Mouse (Mus musculus) embryonic facial prominence, embryonic 10.5 days (tissue): ENCODE measurements around the gene Chit1. TPM values are rescaled to one million over a fixed set of nuclear protein-coding genes. Genes with fewer than 3 reads are reported as not detected.

ENCODE experiments used
- DNase-seq: peaks from one replicate; pipeline ENCODE4 v3.0.0-alpha.2; 2017; ENCODE audit warnings: low spot score
- H3K27ac ChIP-seq: fragments of 300-500 bp; sonication (generic); replicated peaks from 2 replicates; pipeline ENCODE4 v1.5.1; 2016; ENCODE audit warnings: mild to moderate bottlenecking
- H3K27me3 ChIP-seq: fragments of 300-500 bp; sonication (generic); replicated peaks from 2 replicates; pipeline ENCODE4 v1.6.1; 2016; ENCODE audit warnings: low read depth, mild to moderate bottlenecking; ENCODE audit not compliant: poor library complexity, severe bottlenecking
- H3K36me3 ChIP-seq: fragments of 300-500 bp; sonication (generic); replicated peaks from 2 replicates; pipeline ENCODE4 v1.6.1; 2016; ENCODE audit warnings: mild to moderate bottlenecking, moderate library complexity
- H3K4me1 ChIP-seq: fragments of 300-500 bp; sonication (generic); 2 replicates; pipeline ENCODE4 v1.6.1; 2016
- H3K4me3 ChIP-seq: fragments of 300-500 bp; sonication (generic); 2 replicates; pipeline ENCODE4 v1.5.1; 2016; ENCODE audit warnings: mild to moderate bottlenecking, moderate library complexity
- H3K9me3 ChIP-seq: fragments of 300-500 bp; sonication (generic); 2 replicates; pipeline ENCODE4 v1.6.1; 2016; ENCODE audit warnings: mild to moderate bottlenecking
- WGBS: fragments of 180-500 bp; shearing (Covaris S2); methylation state at CpG from one replicate; pipeline ENCODE4 v1.1.7; 2016; 5-methylcytosine and 5-hydroxymethylcytosine counted together
- polyA plus RNA-seq: library from polyadenylated mRNA; unstranded; fragments of >200 nt; fragmentation: Nextera tagmentation; extraction: Ambion mirVana; gene quantifications from 2 replicates; pipeline ENCODE4 v1.2.1, GENCODE M21; 2016

The Chit1 gene
- polyA plus RNA-seq, 1 experiment from 2014 or later = not detected

DNA sequence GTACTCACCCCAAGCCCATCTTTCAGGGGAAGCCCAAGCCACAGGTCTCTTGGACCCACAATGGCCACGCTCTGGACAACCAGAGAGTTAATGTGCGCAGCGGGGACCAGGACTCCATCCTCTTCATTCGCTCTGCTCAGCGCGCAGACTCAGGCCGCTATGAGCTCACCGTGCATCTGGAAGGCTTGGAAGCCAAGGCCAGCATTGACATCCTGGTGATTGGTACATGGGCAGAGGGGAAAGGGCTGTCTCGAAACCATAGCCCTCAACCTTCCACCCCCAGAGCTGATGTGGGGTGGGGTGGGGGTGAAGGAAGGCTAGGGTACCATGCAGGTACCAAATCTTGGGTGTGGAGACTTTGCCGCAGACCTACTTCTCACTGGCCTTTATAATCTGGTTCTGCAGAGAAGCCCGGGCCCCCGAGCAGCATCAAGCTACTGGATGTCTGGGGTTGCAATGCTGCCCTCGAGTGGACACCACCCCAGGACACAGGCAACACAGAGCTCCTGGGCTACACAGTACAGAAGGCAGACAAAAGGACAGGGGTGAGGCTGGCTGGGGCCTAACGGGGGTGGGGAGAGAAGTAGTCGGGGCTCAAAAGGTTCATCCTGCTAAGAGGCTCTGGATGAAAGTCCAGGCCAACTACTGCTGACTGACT is 86.4 kb downstream of the Chit1 start:
- H3K4me1 ChIP-seq = peaks cover 50% of the 10 kb centered on the region
- H3K36me3 ChIP-seq = no peaks in the 10 kb centered on the region
- no peaks in the 10 kb centered on the region for H3K9me3 ChIP-seq
- no peak for DNase-seq
- H3K4me3 ChIP-seq = no peak overlapping the region
- H3K27ac ChIP-seq = no peak overlapping the region
- H3K27me3 ChIP-seq = no peaks in the 10 kb centered on the region; the same call in 1 of the 2 replicates
- 81% methylated on average over 15 of the region's 15 CpGs for WGBS

DNA sequence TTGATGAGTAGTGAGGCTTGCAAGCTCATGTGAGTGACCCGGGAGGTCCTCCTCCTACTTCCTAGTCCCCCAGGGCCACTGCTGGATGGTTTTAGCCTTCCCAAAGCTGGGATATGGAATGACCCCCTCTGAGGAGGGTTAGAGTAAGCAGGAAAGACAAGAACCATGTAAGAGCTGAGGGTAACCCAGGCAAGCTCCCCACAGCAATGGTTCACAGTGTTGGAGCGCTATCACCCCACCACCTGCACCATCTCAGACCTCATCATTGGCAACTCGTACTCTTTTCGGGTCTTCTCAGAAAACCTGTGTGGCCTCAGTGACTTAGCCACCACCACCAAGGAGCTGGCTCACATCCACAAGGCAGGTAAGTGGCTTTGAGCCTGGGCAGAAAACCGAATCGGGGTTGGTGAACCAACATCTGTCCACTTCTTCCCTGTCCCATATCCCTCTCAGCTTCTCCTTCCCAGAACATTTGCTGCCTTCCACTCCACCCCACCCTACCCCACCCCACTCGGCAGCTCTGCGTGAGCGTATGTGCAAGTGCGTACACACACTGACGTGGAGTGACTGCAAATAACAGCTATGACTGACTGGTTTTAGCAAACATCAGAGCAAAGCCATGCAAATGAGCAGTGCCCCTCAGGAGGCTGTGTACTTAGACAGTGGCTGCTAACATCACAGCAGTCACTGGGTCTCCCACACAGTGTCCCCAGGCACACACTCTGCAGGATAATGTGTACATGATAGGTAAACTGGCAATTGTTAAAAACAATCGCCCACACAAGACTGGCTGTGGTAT is 87.4 kb downstream of the Chit1 start:
- 90% methylated on average over 12 of the region's 12 CpGs for WGBS
- Histone ChIP-seq H3K4me1 (peaks cover 41% of the 10 kb centered on the region), H3K27me3 (no peaks in the 10 kb centered on the region; the same call in 1 of the 2 replicates), H3K36me3 (no peaks in the 10 kb centered on the region), H3K27ac (no peak overlapping the region; the same call in 1 of the 2 replicates), H3K9me3 (no peaks in the 10 kb centered on the region), H3K4me3 (no peak overlapping the region)
- DNase-seq = no peak

DNA sequence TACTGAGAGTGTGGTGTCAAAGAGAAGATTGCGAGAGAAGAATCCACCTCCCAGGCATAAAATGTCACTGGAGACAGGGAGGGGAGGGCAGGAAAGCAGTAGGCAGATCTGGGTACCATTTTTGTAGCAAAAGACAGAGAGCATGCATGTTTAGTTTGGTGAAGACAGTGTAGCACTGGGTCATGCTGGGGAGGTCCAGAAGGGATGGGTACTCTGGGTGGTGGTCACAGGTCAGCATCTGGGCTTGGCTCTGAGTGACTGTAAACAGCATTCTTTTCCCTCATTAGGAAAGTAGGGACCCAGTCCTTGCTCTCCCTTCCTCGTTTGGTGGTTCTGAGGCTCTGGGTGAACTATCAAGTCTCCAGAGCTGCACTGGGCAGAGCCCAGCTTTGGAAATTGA is 89.4 kb downstream of the Chit1 start:
- Histone ChIP-seq H3K36me3 (no peaks in the 10 kb centered on the region), H3K4me1 (peaks cover 20% of the 10 kb centered on the region), H3K4me3 (no peak overlapping the region), H3K9me3 (no peaks in the 10 kb centered on the region), H3K27me3 (no peaks in the 10 kb centered on the region; the same call in 1 of the 2 replicates), H3K27ac (no peak overlapping the region)
- 58% methylated on average over 2 of the region's 2 CpGs for WGBS
- no peak for DNase-seq

Other genes starting within 250 kb of the Chit1 start
- gene Optc, start 203.2 kb upstream of the Chit1 start, polyA plus RNA-seq = 0.38 and 0.79 TPM in 2 replicates
- gene Prelp, start 189.8 kb upstream of the Chit1 start, polyA plus RNA-seq = 0.74 and 0.91 TPM in 2 replicates
- gene Fmod, start 74.0 kb upstream of the Chit1 start, polyA plus RNA-seq = 2.0 and 2.2 TPM in 2 replicates
- gene Btg2, start 32.1 kb upstream of the Chit1 start, polyA plus RNA-seq = 32.5 and 40.4 TPM in 2 replicates
- gene Chil1, start 70.9 kb downstream of the Chit1 start, polyA plus RNA-seq = 0.96 and 0.99 TPM in 2 replicates
- 0.49 and 1.4 TPM in 2 replicates for gene Mybph, start 82.2 kb downstream of the Chit1 start, polyA plus RNA-seq
- 0.28 and 0.65 TPM in 2 replicates for gene Adora1, start 124.2 kb downstream of the Chit1 start, polyA plus RNA-seq
- 0.62 and 3.1 TPM in 2 replicates for gene Myog, start 178.7 kb downstream of the Chit1 start, polyA plus RNA-seq
- 2.4 and 2.5 TPM in 2 replicates for gene Ppfia4, start 221.7 kb downstream of the Chit1 start, polyA plus RNA-seq